In the genomic region with DNA sequence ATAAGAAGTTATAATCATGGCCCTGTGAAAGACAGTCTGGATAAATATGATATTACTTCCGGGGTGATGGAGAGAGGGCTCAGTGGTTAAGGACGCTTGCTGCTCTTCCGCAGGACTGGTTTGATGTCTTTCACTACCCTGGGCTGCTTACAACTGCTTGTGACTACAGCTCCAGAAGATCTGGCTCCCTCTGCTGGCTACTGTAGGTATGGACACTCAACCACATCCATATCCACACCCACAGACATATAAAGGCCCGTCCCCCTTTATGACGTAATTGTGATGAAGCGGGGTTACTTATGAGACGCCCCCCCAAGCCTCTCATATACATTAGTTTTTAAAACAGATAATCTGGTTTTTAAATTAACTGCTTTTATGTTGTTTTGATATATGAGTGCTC, we compare ENCODE assay signal across 9 mouse cellular contexts. TPM values are rescaled to one million over a fixed set of nuclear protein-coding genes. Genes with fewer than 3 reads are reported as not detected.
DNase-seq lines count a peak whose midpoint lies in the region; ATAC-seq and TF ChIP-seq lines count a peak whose summit lies in the region.
"Had no signal": no experiment of that assay in that cellular context is flagged by ENCODE, and none has a peak within 500 bp of the region (broad histone marks: within the 10 kb centered on the region; RNA-seq: fewer than 3 reads in every experiment).

No protein-coding gene starts in this region.

- no peak for TF ChIP-seq POLR2A in lung, adult 2 months (IDR thresholded peaks at IDR 0.05; ENCODE audit: borderline replicate concordance, extremely low read depth, low read depth, low read length)

- H3K36me3 ChIP-seq in forebrain, embryonic 16.5 days (ENCODE audit: control insufficient read depth, insufficient read depth) = no peaks in the 10 kb centered on the region; the same call in 1 of the 2 replicates

- ATAC-seq in forebrain, embryonic 16.5 days = peak; percentile 62
- peak; percentile 83 to 91 for ATAC-seq in hematopoietic stem cell, adult 5-6 weeks (replicated peaks in 1 of 2; ENCODE audit: insufficient read depth in 1 of 2, low FRiP score in 2 of 2, low TSS enrichment in 1 of 2, low read depth in 1 of 2, poor library complexity in 2 of 2, severe bottlenecking in 2 of 2)

- H3K9me3 ChIP-seq in forebrain, embryonic 16.5 days (ENCODE audit: control insufficient read depth, low read length) = no peaks in the 10 kb centered on the region

- TF ChIP-seq CTCF in lung, adult 2 months (IDR thresholded peaks at IDR 0.05; ENCODE audit: insufficient read depth, low read length) = peak; percentile 71

- no peak overlapping the region for H3K9ac ChIP-seq in forebrain, embryonic 16.5 days (replicated peaks; ENCODE audit: low read depth, low read length)

- H3K4me2 ChIP-seq in forebrain, embryonic 16.5 days (ENCODE audit: low read length) = no peak overlapping the region

- H3K4me1 ChIP-seq in forebrain, embryonic 16.5 days (replicated peaks; ENCODE audit: control insufficient read depth, insufficient read depth, low read length) = peaks cover 24% of the 10 kb centered on the region
- no peaks in the 10 kb centered on the region for H3K4me1 ChIP-seq in lung, adult 2 months (ENCODE audit: control insufficient read depth, insufficient read depth, low read length)

- no peaks in the 10 kb centered on the region for H3K27me3 ChIP-seq in forebrain, embryonic 16.5 days (replicated peaks; ENCODE audit: control insufficient read depth, insufficient read depth, low read length)

- no peak overlapping the region for H3K27ac ChIP-seq in forebrain, embryonic 16.5 days (ENCODE audit: low read length)

- DNase-seq in MEL-GATA-1-ER (ENCODE audit: extremely low read depth, low read depth) = peak; percentile 55
- DNase-seq in cerebellum, adult 11 months = peak; percentile 67
- DNase-seq in layer of hippocampus, adult 8-10 months (ENCODE audit: low spot score in 2 of 2) = peak; percentile 70 to 88
- DNase-seq in lung, adult 2 months = peak; percentile 82
- DNase-seq in ovary, postnatal 36 days (ENCODE audit: low spot score) = peak; percentile 59
- DNase-seq in thymus, postnatal 36 days = peak; percentile 58 to 70

- H3K4me3 ChIP-seq in forebrain, embryonic 16.5 days (replicated peaks; ENCODE audit: low read length) = no peak overlapping the region
- no peak overlapping the region for H3K4me3 ChIP-seq in lung, adult 2 months (replicated peaks; ENCODE audit: extremely low read depth, low read depth, low read length)
- H3K4me3 ChIP-seq: myocyte had no signal

- 42% methylated on average over 7 of the region's 7 CpGs for WGBS in forebrain, embryonic 16.5 days
- 22% methylated on average over 7 of the region's 7 CpGs for WGBS in lung, adult 2 months

RNA-seq across cellular contexts. Expression of a gene that starts 15.4 kb away (rescaled TPM):
- 40.1 and 40.3 TPM in 2 replicates for polyA plus RNA-seq in forebrain, embryonic 16.5 days (2015; fragmentation: Nextera tagmentation; extraction: Ambion mirVana)
- total RNA-seq in hematopoietic stem cell, adult 5-6 weeks (2017) = 27.8 and 29.7 TPM in 2 replicates
- total RNA-seq in layer of hippocampus, adult 8-10 months (2022) = 1 to 10 TPM; 7.4 to 9.5 (median 8.6) TPM
- polyA plus RNA-seq in lung, adult 2 months (2012; rRNA removed) = 4.9 and 7.0 TPM in 2 replicates

RNA-seq across cellular contexts. Expression of a gene that starts 40.2 kb away (rescaled TPM):
- polyA plus RNA-seq in forebrain, embryonic 16.5 days (2015; fragmentation: Nextera tagmentation; extraction: Ambion mirVana) = 11.3 and 15.0 TPM in 2 replicates
- total RNA-seq in hematopoietic stem cell, adult 5-6 weeks (2017) = 13.5 and 13.7 TPM in 2 replicates
- 10 to 100 TPM; 17.7 to 25.5 (median 23.1) TPM for total RNA-seq in layer of hippocampus, adult 8-10 months (2022)
- 62.3 and 68.6 TPM in 2 replicates for polyA plus RNA-seq in lung, adult 2 months (2012; rRNA removed)
